ENCODE assay signal across 9 mouse cellular contexts in genomic region chr6:113495071-113495675, GRCm38 (mm10). TPM values are rescaled to one million over a fixed set of nuclear protein-coding genes. Genes with fewer than 3 reads are reported as not detected.
DNase-seq lines count a peak whose midpoint lies in the region; ATAC-seq and TF ChIP-seq lines count a peak whose summit lies in the region.
"Had no signal": no experiment of that assay in that cellular context is flagged by ENCODE, and none has a peak within 500 bp of the region (broad histone marks: within the 10 kb centered on the region; RNA-seq: fewer than 3 reads in every experiment).

No protein-coding gene starts in this region.

- no peak overlapping the region for H3K27ac ChIP-seq in kidney, embryonic 15.5 days
- H3K27ac ChIP-seq in brown adipose tissue, adult 24 weeks (replicated peaks; ENCODE audit: low read depth, low read length): no peak overlapping the region
- H3K27ac ChIP-seq in heart, postnatal 0 days (ENCODE audit: low read depth): no peak overlapping the region

- peaks cover 30% of the 10 kb centered on the region for H3K27me3 ChIP-seq in kidney, embryonic 15.5 days
- H3K27me3 ChIP-seq in heart, postnatal 0 days (ENCODE audit: control insufficient read depth, insufficient read depth, low read length): peaks cover 18% of the 10 kb centered on the region; the same call in 1 of the 2 replicates

- H3K36me3 ChIP-seq in kidney, embryonic 15.5 days: peaks cover 29% of the 10 kb centered on the region
- peaks cover 24% of the 10 kb centered on the region for H3K36me3 ChIP-seq in heart, postnatal 0 days (replicated peaks; ENCODE audit: control insufficient read depth, insufficient read depth, low read length)

- H3K4me2 ChIP-seq in kidney, embryonic 15.5 days: peak overlapping the region; percentile 87
- peak overlapping the region; percentile 57 for H3K4me2 ChIP-seq in heart, postnatal 0 days (ENCODE audit: low read depth, low read length)

- H3K9me3 ChIP-seq in kidney, embryonic 15.5 days (replicated peaks): no peaks in the 10 kb centered on the region
- no peaks in the 10 kb centered on the region for H3K9me3 ChIP-seq in heart, postnatal 0 days (replicated peaks; ENCODE audit: control insufficient read depth, low read length)

- H3K4me1 ChIP-seq in kidney, embryonic 15.5 days: peaks cover 19% of the 10 kb centered on the region
- H3K4me1 ChIP-seq in brown adipose tissue, adult 24 weeks (ENCODE audit: control insufficient read depth, insufficient read depth, insufficient read length, low read length): no peaks in the 10 kb centered on the region; the same call in 1 of the 2 replicates
- H3K4me1 ChIP-seq in heart, postnatal 0 days (ENCODE audit: control insufficient read depth, insufficient read depth): peaks cover 13% of the 10 kb centered on the region; the same call in 1 of the 2 replicates

- H3K9ac ChIP-seq in kidney, embryonic 15.5 days: no peak overlapping the region
- no peak overlapping the region for H3K9ac ChIP-seq in heart, postnatal 0 days (replicated peaks; ENCODE audit: low read depth, low read length)

- TF ChIP-seq CTCF in heart, postnatal 0 days (IDR thresholded peaks at IDR 0.05; ENCODE audit: low read depth): no peak

- WGBS in kidney, embryonic 15.5 days: 40% methylated on average over 26 of the region's 28 CpGs
- WGBS in heart, postnatal 0 days: 22% methylated on average over 28 of the region's 28 CpGs

- no peak for TF ChIP-seq EP300 in heart, postnatal 0 days (IDR thresholded peaks at IDR 0.05; ENCODE audit: low read depth)

- peak overlapping the region; percentile 52 for H3K4me3 ChIP-seq in kidney, embryonic 15.5 days (replicated peaks)
- peak overlapping the region; percentile 69 for H3K4me3 ChIP-seq in brown adipose tissue, adult 24 weeks (ENCODE audit: insufficient read depth, low read depth, low read length)
- peak overlapping the region; percentile 45 for H3K4me3 ChIP-seq in heart, postnatal 0 days (ENCODE audit: low read depth, low read length)

- ATAC-seq in kidney, embryonic 15.5 days (replicated peaks; ENCODE audit: low FRiP score): peak; percentile 13; the same call in 1 of the 2 replicates
- ATAC-seq in heart, postnatal 0 days (ENCODE audit: insufficient read depth, low read depth): peak; percentile 5; the same call in 1 of the 2 replicates
- ATAC-seq in megakaryocyte-erythroid progenitor cell, adult 5-6 weeks (replicated peaks; ENCODE audit: low FRiP score, low TSS enrichment, poor library complexity, severe bottlenecking): peak; percentile 23; the same call in 1 of the 2 replicates

- no peak for DNase-seq in kidney, adult 11 months
- DNase-seq in heart, postnatal 0 days (ENCODE audit: low spot score): no peak
- DNase-seq in layer of hippocampus, adult 11-12 months (ENCODE audit: low spot score): no peak
- no peak for DNase-seq in adrenal gland, postnatal 25 days
- DNase-seq in urinary bladder, adult 2 months (ENCODE audit: low spot score): no peak

RNA-seq across cellular contexts. Expression of gene Prrt3, which starts 6.6 kb away (rescaled TPM):
- 0.87 and 1.1 TPM in 2 replicates for polyA plus RNA-seq in kidney, embryonic 15.5 days (2015; fragmentation: Nextera tagmentation; extraction: Ambion mirVana)
- polyA plus RNA-seq in brown adipose tissue, adult 24 weeks (2012; ENCODE audit: insufficient read depth, insufficient read length, missing spikeins): not detected in 2 replicates
- total RNA-seq in heart, postnatal 0 days (2014; rRNA removed; ENCODE audit: low replicate concordance): not detected in 2 replicates
- polyA plus RNA-seq in heart, postnatal 0 days (2015; fragmentation: Nextera tagmentation; extraction: Ambion mirVana): 0.07 and 0.20 TPM in 2 replicates
- total RNA-seq in megakaryocyte-erythroid progenitor cell, adult 5-6 weeks (2014; fragmentation: Nextera tagmentation): 0.37 TPM in 1 of 2 replicates, not detected in the other
- not detected in 2 replicates for total RNA-seq in megakaryocyte-erythroid progenitor cell, adult 5-6 weeks (2017)
- total RNA-seq in adrenal gland, postnatal 25 days (2021): 0.30 TPM in 1 of 2 replicates, not detected in the other
- 0.10 and 0.18 TPM in 2 replicates for polyA plus RNA-seq in urinary bladder, adult 2 months (2012; rRNA removed)
- polyA plus RNA-seq: gonadal fat pad, adult 2 months had no signal

RNA-seq across cellular contexts. Expression of gene Creld1, which starts 12.1 kb away (rescaled TPM):
- polyA plus RNA-seq in kidney, embryonic 15.5 days (2015; fragmentation: Nextera tagmentation; extraction: Ambion mirVana): 35.7 and 37.2 TPM in 2 replicates
- 40.6 and 44.4 TPM in 2 replicates for polyA plus RNA-seq in brown adipose tissue, adult 24 weeks (2012; ENCODE audit: insufficient read depth, insufficient read length, missing spikeins)
- 27.1 and 34.5 TPM in 2 replicates for total RNA-seq in heart, postnatal 0 days (2014; rRNA removed; ENCODE audit: low replicate concordance)
- 27.5 and 32.1 TPM in 2 replicates for polyA plus RNA-seq in heart, postnatal 0 days (2015; fragmentation: Nextera tagmentation; extraction: Ambion mirVana)
- 8.0 and 8.8 TPM in 2 replicates for total RNA-seq in megakaryocyte-erythroid progenitor cell, adult 5-6 weeks (2014; fragmentation: Nextera tagmentation)
- 1.6 and 6.1 TPM in 2 replicates for total RNA-seq in megakaryocyte-erythroid progenitor cell, adult 5-6 weeks (2017)
- total RNA-seq in adrenal gland, postnatal 25 days (2021): 45.2 and 59.9 TPM in 2 replicates
- polyA plus RNA-seq in urinary bladder, adult 2 months (2012; rRNA removed): 46.1 and 58.4 TPM in 2 replicates

RNA-seq across cellular contexts. Expression of gene Il17rc, which starts 23.9 kb away (rescaled TPM):
- 18.5 and 19.6 TPM in 2 replicates for polyA plus RNA-seq in kidney, embryonic 15.5 days (2015; fragmentation: Nextera tagmentation; extraction: Ambion mirVana)
- polyA plus RNA-seq in brown adipose tissue, adult 24 weeks (2012; ENCODE audit: insufficient read depth, insufficient read length, missing spikeins): 9.0 and 10.2 TPM in 2 replicates
- total RNA-seq in heart, postnatal 0 days (2014; rRNA removed; ENCODE audit: low replicate concordance): 20.3 and 22.1 TPM in 2 replicates
- polyA plus RNA-seq in heart, postnatal 0 days (2015; fragmentation: Nextera tagmentation; extraction: Ambion mirVana): 11.6 and 12.1 TPM in 2 replicates
- total RNA-seq in megakaryocyte-erythroid progenitor cell, adult 5-6 weeks (2014; fragmentation: Nextera tagmentation): not detected in 2 replicates
- total RNA-seq in megakaryocyte-erythroid progenitor cell, adult 5-6 weeks (2017): not detected in 2 replicates
- 18.0 and 19.3 TPM in 2 replicates for total RNA-seq in adrenal gland, postnatal 25 days (2021)
- 62.5 and 65.3 TPM in 2 replicates for polyA plus RNA-seq in urinary bladder, adult 2 months (2012; rRNA removed)

RNA-seq across cellular contexts. Expression of gene Emc3, which starts 36.3 kb away (rescaled TPM):
- polyA plus RNA-seq in kidney, embryonic 15.5 days (2015; fragmentation: Nextera tagmentation; extraction: Ambion mirVana): 108 and 111 TPM in 2 replicates
- polyA plus RNA-seq in brown adipose tissue, adult 24 weeks (2012; ENCODE audit: insufficient read depth, insufficient read length, missing spikeins): 52.2 and 77.4 TPM in 2 replicates
- total RNA-seq in heart, postnatal 0 days (2014; rRNA removed; ENCODE audit: low replicate concordance): 68.9 and 78.3 TPM in 2 replicates
- 79.4 and 82.9 TPM in 2 replicates for polyA plus RNA-seq in heart, postnatal 0 days (2015; fragmentation: Nextera tagmentation; extraction: Ambion mirVana)
- total RNA-seq in megakaryocyte-erythroid progenitor cell, adult 5-6 weeks (2014; fragmentation: Nextera tagmentation): 49.4 and 61.7 TPM in 2 replicates
- 28.3 and 43.9 TPM in 2 replicates for total RNA-seq in megakaryocyte-erythroid progenitor cell, adult 5-6 weeks (2017)
- total RNA-seq in adrenal gland, postnatal 25 days (2021): 116 and 125 TPM in 2 replicates
- polyA plus RNA-seq in urinary bladder, adult 2 months (2012; rRNA removed): 82.4 and 83.8 TPM in 2 replicates

RNA-seq across cellular contexts. Expression of gene Fancd2, which starts 36.3 kb away (rescaled TPM):
- 13.9 and 15.2 TPM in 2 replicates for polyA plus RNA-seq in kidney, embryonic 15.5 days (2015; fragmentation: Nextera tagmentation; extraction: Ambion mirVana)
- 0.48 TPM in 1 of 2 replicates, not detected in the other for polyA plus RNA-seq in brown adipose tissue, adult 24 weeks (2012; ENCODE audit: insufficient read depth, insufficient read length, missing spikeins)
- total RNA-seq in heart, postnatal 0 days (2014; rRNA removed; ENCODE audit: low replicate concordance): 9.0 and 14.5 TPM in 2 replicates
- polyA plus RNA-seq in heart, postnatal 0 days (2015; fragmentation: Nextera tagmentation; extraction: Ambion mirVana): 1.9 and 2.4 TPM in 2 replicates
- total RNA-seq in megakaryocyte-erythroid progenitor cell, adult 5-6 weeks (2014; fragmentation: Nextera tagmentation): 35.7 and 47.0 TPM in 2 replicates
- 31.3 and 43.7 TPM in 2 replicates for total RNA-seq in megakaryocyte-erythroid progenitor cell, adult 5-6 weeks (2017)
- total RNA-seq in adrenal gland, postnatal 25 days (2021): 2.0 and 3.0 TPM in 2 replicates
- 4.7 and 5.8 TPM in 2 replicates for polyA plus RNA-seq in urinary bladder, adult 2 months (2012; rRNA removed)
